Mouse (Mus musculus) brain, embryonic 14.5 days (tissue): ENCODE results near the gene Zfp81. TPM values are rescaled to one million over a fixed set of nuclear protein-coding genes. Genes with fewer than 3 reads are reported as not detected.
"Not testable (repeated sequence)": the region's sequence is repeated elsewhere in the genome, so short reads cannot be mapped to it uniquely, and the experiment has no call there.

ENCODE experiments used
- DNase-seq: peaks from one replicate; pipeline ENCODE4 v3.0.0-alpha.2; 2011; ENCODE audit warnings: low read depth
- CTCF ChIP-seq: fragments of 200-500 bp; IDR thresholded peaks from 2 replicates; pipeline ENCODE4 v1.5.1; 2012; ENCODE audit warnings: inconsistent platforms, mild to moderate bottlenecking, moderate library complexity, borderline replicate concordance; ENCODE audit not compliant: insufficient read depth, insufficient read length; ENCODE audit errors: extremely low read depth
- POLR2A ChIP-seq: fragments of 200-500 bp; IDR thresholded peaks from 2 replicates; pipeline ENCODE4 v1.6.1; 2012; ENCODE audit warnings: mild to moderate bottlenecking, inconsistent platforms, borderline replicate concordance; ENCODE audit not compliant: poor library complexity, insufficient read depth, insufficient read length, severe bottlenecking; ENCODE audit errors: extremely low read depth
- polyA plus RNA-seq: library from polyadenylated mRNA; depleted of rRNA; stranded (reverse); fragments of >200 nt; gene quantifications from 2 replicates; pipeline ENCODE4 v1.2.3, GENCODE M21; 2012; rRNA removed

Zfp81 gene
- polyA plus RNA-seq = 16.9 and 22.5 TPM in 2 replicates

GRCm38 (mm10) chr17:33358411-33359384 lies at the start of gene Zfp81:
Gene Zfp81 (minus strand): TSS chr17:33358878.
- peak; percentile 97 for DNase-seq
- TF ChIP-seq CTCF = no peak
- TF ChIP-seq POLR2A = peak; percentile 84; the same call in 1 of the 2 replicates

- no peak for TF ChIP-seq CTCF
- no peak; the same call in 1 of the 2 replicates for TF ChIP-seq POLR2A
- DNase-seq = peak; percentile 99
Observed at GRCm38 (mm10) chr17:33394182-33395034, 35.7 kb upstream of the Zfp81 start, which contains the start of gene Zfp101. Gene Zfp101 (minus strand): TSS chr17:33394641.

- DNase-seq = no peak
- TF ChIP-seq CTCF (no peak), POLR2A (no peak)
Observed at GRCm38 (mm10) chr17:33392271-33392670, 33.6 kb upstream of the Zfp81 start.

- no peak for DNase-seq
- TF ChIP-seq POLR2A (no peak), CTCF (no peak)
Observed at GRCm38 (mm10) chr17:33385705-33386104, 27.0 kb upstream of the Zfp81 start.

- no peak for TF ChIP-seq POLR2A
- TF ChIP-seq CTCF = no peak
- no peak for DNase-seq
Observed at GRCm38 (mm10) chr17:33372795-33373194, 14.1 kb upstream of the Zfp81 start.

- DNase-seq = no peak
- no peak for TF ChIP-seq CTCF
- no peak for TF ChIP-seq POLR2A
Observed at GRCm38 (mm10) chr17:33352981-33353380, 5.7 kb downstream of the Zfp81 start.

GRCm38 (mm10) chr17:33289876-33290149 lies 68.9 kb downstream of the Zfp81 start:
- DNase-seq = not testable (repeated sequence)

GRCm38 (mm10) chr17:33289039-33289875 lies 69.4 kb downstream of the Zfp81 start, which contains the start of gene Zfp955b:
Gene Zfp955b (plus strand): TSS chr17:33289544.
- DNase-seq = not testable (repeated sequence)

Other genes starting within 250 kb of the Zfp81 start
- gene Morc2b, start 219.2 kb downstream of the Zfp81 start, polyA plus RNA-seq = 0.21 and 0.40 TPM in 2 replicates
- not detected in 2 replicates for gene Olfr55, start 190.4 kb downstream of the Zfp81 start, polyA plus RNA-seq
- not detected in 2 replicates for gene Olfr239, start 167.6 kb downstream of the Zfp81 start, polyA plus RNA-seq
- gene Olfr1564, start 137.2 kb downstream of the Zfp81 start, polyA plus RNA-seq = 0.72 and 0.89 TPM in 2 replicates
- 8.6 and 10.5 TPM in 2 replicates for gene Zfp955a, start 103.7 kb downstream of the Zfp81 start, polyA plus RNA-seq
- not detected in 2 replicates for gene Olfr63, start 94.2 kb downstream of the Zfp81 start, polyA plus RNA-seq
- gene Zfp955b, start 69.3 kb downstream of the Zfp81 start, polyA plus RNA-seq = 10.4 and 12.3 TPM in 2 replicates
- 12.6 and 16.0 TPM in 2 replicates for gene Zfp101, start 35.8 kb upstream of the Zfp81 start, polyA plus RNA-seq
- gene Actl9, start 74.0 kb upstream of the Zfp81 start, polyA plus RNA-seq = 0.15 and 0.29 TPM in 2 replicates
- gene Adamts10, start 165.3 kb upstream of the Zfp81 start, polyA plus RNA-seq = 107 and 121 TPM in 2 replicates
- 0.98 and 1.6 TPM in 2 replicates for gene Myo1f, start 196.8 kb upstream of the Zfp81 start, polyA plus RNA-seq